ENCODE assay signal across 8 mouse cellular contexts in genomic region chr2:38953152-38953883, GRCm38 (mm10). TPM values are rescaled to one million over a fixed set of nuclear protein-coding genes. Genes with fewer than 3 reads are reported as not detected.
DNase-seq lines count a peak whose midpoint lies in the region; ATAC-seq and TF ChIP-seq lines count a peak whose summit lies in the region.

No protein-coding gene starts in this region.

- no peaks in the 10 kb centered on the region for H3K36me3 ChIP-seq in myocyte (ENCODE audit: control insufficient read depth, insufficient read depth)
- no peaks in the 10 kb centered on the region for H3K36me3 ChIP-seq in liver, embryonic 11.5 days (ENCODE audit: control insufficient read depth, insufficient read depth, low read length)

- intact Hi-C loops in heart, postnatal 36 days (cut with DNase I): no loop called here

- H3K79me2 ChIP-seq in myocyte (ENCODE audit: control insufficient read depth, insufficient read depth): no peaks in the 10 kb centered on the region

- H3K4me1 ChIP-seq in liver, embryonic 11.5 days (replicated peaks; ENCODE audit: control insufficient read depth, insufficient read depth, low read length): peaks cover 7% of the 10 kb centered on the region; the same call in 1 of the 2 replicates

- H3K4me3 ChIP-seq in myocyte: no peak overlapping the region
- no peak overlapping the region for H3K4me3 ChIP-seq in liver, embryonic 11.5 days (ENCODE audit: low read depth, low read length)

- WGBS in liver, embryonic 11.5 days: 80% methylated on average over 5 of the region's 5 CpGs

- TF ChIP-seq POLR2A in myocyte (IDR thresholded peaks at IDR 0.05; ENCODE audit: insufficient read length, low read depth): no peak

- no peaks in the 10 kb centered on the region for H3K27me3 ChIP-seq in myocyte (ENCODE audit: control insufficient read depth, insufficient read depth, insufficient read length)
- H3K27me3 ChIP-seq in liver, embryonic 11.5 days (replicated peaks; ENCODE audit: control insufficient read depth, insufficient read depth, low read length): no peaks in the 10 kb centered on the region

- no peak overlapping the region for H3K27ac ChIP-seq in liver, embryonic 11.5 days (ENCODE audit: low read depth, low read length)

- no peak overlapping the region for H3ac ChIP-seq in myocyte (ENCODE audit: control insufficient read depth, insufficient read length)

- H3K9ac ChIP-seq in liver, embryonic 11.5 days (ENCODE audit: low read depth, low read length): no peak overlapping the region

- peak overlapping the region; percentile 22 for H3K4me2 ChIP-seq in myocyte (ENCODE audit: low read depth)
- no peak overlapping the region for H3K4me2 ChIP-seq in liver, embryonic 11.5 days

- DNase-seq in retina, adult 2 months (ENCODE audit: low read depth, low spot score): peak; percentile 11
- no peak for DNase-seq in retina, embryonic 14.5 days (ENCODE audit: low spot score)
- DNase-seq in cerebellum, postnatal 14 days: peak; percentile 51 to 57
- peak; percentile 60 to 65 for DNase-seq in heart, postnatal 36 days
- DNase-seq in thymus, postnatal 0 days (ENCODE audit: low spot score): no peak
- no peak for DNase-seq in embryo, embryonic 10 days (ENCODE audit: low spot score)
- no peak for DNase-seq in liver, embryonic 11.5 days (ENCODE audit: low spot score)

- no peaks in the 10 kb centered on the region for H3K9me3 ChIP-seq in liver, embryonic 11.5 days (ENCODE audit: control insufficient read depth, low read length)

- ATAC-seq in liver, embryonic 11.5 days (replicated peaks; ENCODE audit: low FRiP score): no peak

TF ChIP-seq in myocyte, 11 proteins besides CTCF, POLR2A, EP300 and RAD21:
- TF ChIP-seq TCF12 (IDR thresholded peaks at IDR 0.05; ENCODE audit: insufficient read depth, poor library complexity, severe bottlenecking): peak; percentile 63
- TF ChIP-seq USF1 (IDR thresholded peaks at IDR 0.05; ENCODE audit: low read depth): no peak
- TF ChIP-seq TCF3 (IDR thresholded peaks at IDR 0.05; ENCODE audit: insufficient read length, low read depth): no peak
- no peak for TF ChIP-seq SRF (IDR thresholded peaks at IDR 0.05; ENCODE audit: control insufficient read depth, insufficient read length, low read depth)
- no peak for TF ChIP-seq REST (IDR thresholded peaks at IDR 0.05; ENCODE audit: insufficient read depth, insufficient read length)
- peak; percentile 52 to 88 (median 75) for TF ChIP-seq MYOD1 (IDR thresholded peaks at IDR 0.05; ENCODE audit: control insufficient read depth in 1 of 3, insufficient read length in 2 of 3, low read depth in 2 of 3)
- TF ChIP-seq MAX (IDR thresholded peaks at IDR 0.05; ENCODE audit: low read depth): no peak
- TF ChIP-seq E2F4 (IDR thresholded peaks at IDR 0.05; ENCODE audit: insufficient read depth): no peak
- no peak for TF ChIP-seq POLR2AphosphoS2 (IDR thresholded peaks at IDR 0.05; ENCODE audit: insufficient read length, low read depth)
- TF ChIP-seq MYOG (IDR thresholded peaks at IDR 0.05; ENCODE audit: control insufficient read depth in 1 of 3, insufficient read depth in 1 of 3, insufficient read length in 2 of 3, low read depth in 2 of 3): peak; percentile 21 to 89 (median 72)
- TF ChIP-seq CEBPB (IDR thresholded peaks at IDR 0.05; ENCODE audit: insufficient read depth, poor library complexity, severe bottlenecking): no peak

RNA-seq across cellular contexts. Expression of gene Olfml2a, which starts 21.5 kb away (rescaled TPM):
- 1 to 10 TPM; 4.5 to 4.6 TPM for total RNA-seq in heart, postnatal 36 days (2021)
- polyA plus RNA-seq in myocyte (2012; fragmentation: generic; extraction: Trizol): 0.11 TPM
- 4.7 and 6.9 TPM in 2 replicates for polyA plus RNA-seq in thymus, postnatal 0 days (2015; fragmentation: Nextera tagmentation; extraction: Ambion mirVana)
- 0.38 and 0.75 TPM in 2 replicates for polyA plus RNA-seq in liver, embryonic 11.5 days (2014; fragmentation: Nextera tagmentation; extraction: Ambion mirVana)

RNA-seq across cellular contexts. Expression of gene Nr6a1, which starts 25.8 kb away (rescaled TPM):
- total RNA-seq in heart, postnatal 36 days (2021): 1 to 10 TPM; 1.6 to 1.8 TPM
- 1.8 TPM for polyA plus RNA-seq in myocyte (2012; fragmentation: generic; extraction: Trizol)
- polyA plus RNA-seq in thymus, postnatal 0 days (2015; fragmentation: Nextera tagmentation; extraction: Ambion mirVana): 0.42 and 0.44 TPM in 2 replicates
- polyA plus RNA-seq in liver, embryonic 11.5 days (2014; fragmentation: Nextera tagmentation; extraction: Ambion mirVana): 3.3 and 5.1 TPM in 2 replicates

RNA-seq across cellular contexts. Expression of gene Wdr38, which starts 44.0 kb away (rescaled TPM):
- total RNA-seq in heart, postnatal 36 days (2021): under 1 TPM in 1 of 2 experiments, not detected in 1; 0.14 TPM
- polyA plus RNA-seq in myocyte (2012; fragmentation: generic; extraction: Trizol): 0.66 TPM
- polyA plus RNA-seq in thymus, postnatal 0 days (2015; fragmentation: Nextera tagmentation; extraction: Ambion mirVana): 2.6 and 3.0 TPM in 2 replicates
- polyA plus RNA-seq in liver, embryonic 11.5 days (2014; fragmentation: Nextera tagmentation; extraction: Ambion mirVana): 1.4 TPM in 2 replicates

RNA-seq across cellular contexts. Expression of gene Arpc5l, which starts 51.8 kb away (rescaled TPM):
- 10 to 100 TPM; 90.1 to 99.9 TPM for total RNA-seq in heart, postnatal 36 days (2021)
- polyA plus RNA-seq in myocyte (2012; fragmentation: generic; extraction: Trizol): 144 TPM
- polyA plus RNA-seq in thymus, postnatal 0 days (2015; fragmentation: Nextera tagmentation; extraction: Ambion mirVana): 185 and 199 TPM in 2 replicates
- 113 and 128 TPM in 2 replicates for polyA plus RNA-seq in liver, embryonic 11.5 days (2014; fragmentation: Nextera tagmentation; extraction: Ambion mirVana)

RNA-seq across cellular contexts. Expression of gene Rpl35, which starts 52.1 kb away (rescaled TPM):
- total RNA-seq in heart, postnatal 36 days (2021): 100 to 1,000 TPM; 321 to 338 TPM
- 1,480 TPM for polyA plus RNA-seq in myocyte (2012; fragmentation: generic; extraction: Trizol)
- polyA plus RNA-seq in thymus, postnatal 0 days (2015; fragmentation: Nextera tagmentation; extraction: Ambion mirVana): 1,431 and 1,509 TPM in 2 replicates
- 1,321 and 1,382 TPM in 2 replicates for polyA plus RNA-seq in liver, embryonic 11.5 days (2014; fragmentation: Nextera tagmentation; extraction: Ambion mirVana)

Comparison
In these comparisons a context has a peak if more than half of its experiments do, and no peak if none do; other contexts are left out.
1. DNase-seq: peak in retina, adult 2 months (single experiment), cerebellum, postnatal 14 days (2 of 2) and heart, postnatal 36 days (2 of 2); none in retina, embryonic 14.5 days (single experiment), thymus, postnatal 0 days (single experiment), embryo, embryonic 10 days (single experiment) and liver, embryonic 11.5 days (single experiment).